Mouse (Mus musculus): ENCODE results near the gene Otog. TPM values are rescaled to one million over a fixed set of nuclear protein-coding genes. Genes with fewer than 3 reads are reported as not detected.
A peak's percentile ranks its signal among the peaks of the same experiment; 100 is the strongest.

Gene Otog
- polyA plus RNA-seq, 1 experiment: not detected

DNA sequence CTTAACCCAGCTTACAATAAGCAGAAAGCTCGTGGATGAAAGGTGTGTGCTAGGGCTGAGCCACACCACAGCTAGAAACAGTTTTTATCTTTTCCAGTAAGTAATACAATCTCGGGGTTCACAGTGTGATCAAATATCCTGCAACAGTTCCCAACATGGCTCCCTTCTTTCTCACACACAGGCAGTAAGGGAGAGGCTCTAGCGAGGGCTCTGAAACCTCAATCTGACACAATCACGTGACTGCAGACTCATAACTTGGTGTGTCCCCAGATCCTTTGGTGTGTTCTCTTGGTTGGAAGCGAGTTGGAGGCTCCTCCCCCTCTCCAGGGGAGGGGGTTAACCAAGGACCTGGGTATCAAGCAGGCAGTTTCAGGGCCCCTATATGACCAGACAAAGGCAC lies 35.4 kb downstream of the Otog start:
- H3K27ac ChIP-seq (ENCODE audit: insufficient read depth, low read length): no peak overlapping the region
- H3K4me3 ChIP-seq (ENCODE audit: insufficient read depth, low read length): no peak overlapping the region
- H3K4me1 ChIP-seq (ENCODE audit: control insufficient read depth, insufficient read depth, low read length): no peaks in the 10 kb centered on the region
- no peak for TF ChIP-seq POLR2A (IDR thresholded peaks at IDR 0.05; ENCODE audit: low read depth, low read length)
- no peak for TF ChIP-seq CTCF (IDR thresholded peaks at IDR 0.05; ENCODE audit: borderline replicate concordance, insufficient read depth, low read length)

DNA sequence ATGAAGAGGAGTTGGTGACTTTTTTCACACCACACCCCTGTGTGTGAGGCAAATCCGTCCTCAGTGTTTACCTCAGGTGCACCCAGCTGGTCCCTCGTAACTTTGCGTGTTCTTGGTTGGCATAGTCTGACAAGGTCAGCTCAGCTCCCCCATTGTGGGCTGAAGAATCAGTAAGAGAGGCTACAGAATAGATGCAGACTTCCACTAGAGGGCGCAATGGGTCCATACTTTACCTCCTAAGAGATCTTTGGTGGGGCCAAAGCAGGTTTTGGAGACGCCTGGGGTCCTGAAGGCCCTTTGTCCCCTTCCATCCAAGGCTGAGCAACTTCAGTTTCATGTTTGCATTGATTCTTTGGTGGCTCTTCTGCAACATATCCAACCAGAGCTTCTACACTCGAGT lies 39.2 kb downstream of the Otog start:
- H3K4me3 ChIP-seq (ENCODE audit: insufficient read depth, low read length): no peak overlapping the region
- no peaks in the 10 kb centered on the region for H3K4me1 ChIP-seq (ENCODE audit: control insufficient read depth, insufficient read depth, low read length)
- TF ChIP-seq CTCF (IDR thresholded peaks at IDR 0.05; ENCODE audit: borderline replicate concordance, insufficient read depth, low read length) (0 out of 2 replicates have a peak, but pooled peaks have one; percentile 6), POLR2A (IDR thresholded peaks at IDR 0.05; ENCODE audit: low read depth, low read length) (no peak)
- H3K27ac ChIP-seq (ENCODE audit: insufficient read depth, low read length): no peak overlapping the region

DNA sequence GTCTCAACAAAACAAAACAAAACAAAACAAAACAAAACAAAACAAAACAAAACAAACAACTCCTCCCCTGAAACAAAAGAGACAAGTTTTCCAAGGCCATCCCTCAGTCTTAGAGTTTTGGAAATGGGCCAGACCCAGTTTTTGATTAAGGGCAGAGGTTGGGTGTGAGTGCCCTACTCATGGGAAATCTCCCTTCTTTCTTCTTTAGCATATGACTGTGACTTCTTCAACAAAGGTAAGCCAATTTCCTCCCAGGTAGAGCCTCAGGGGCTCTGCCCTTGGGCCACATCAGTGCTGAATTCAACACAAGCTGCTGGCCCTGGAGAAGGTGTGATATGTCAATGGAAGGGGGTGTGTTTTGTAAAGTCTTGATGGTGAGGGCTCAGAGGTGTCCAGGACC lies 40.1 kb downstream of the Otog start:
- TF ChIP-seq POLR2A (IDR thresholded peaks at IDR 0.05; ENCODE audit: low read depth, low read length) (no peak), CTCF (IDR thresholded peaks at IDR 0.05; ENCODE audit: borderline replicate concordance, insufficient read depth, low read length) (no peak)
- H3K4me1 ChIP-seq (ENCODE audit: control insufficient read depth, insufficient read depth, low read length): no peaks in the 10 kb centered on the region
- H3K27ac ChIP-seq (ENCODE audit: insufficient read depth, low read length): no peak overlapping the region
- H3K4me3 ChIP-seq (ENCODE audit: insufficient read depth, low read length): no peak overlapping the region

DNA sequence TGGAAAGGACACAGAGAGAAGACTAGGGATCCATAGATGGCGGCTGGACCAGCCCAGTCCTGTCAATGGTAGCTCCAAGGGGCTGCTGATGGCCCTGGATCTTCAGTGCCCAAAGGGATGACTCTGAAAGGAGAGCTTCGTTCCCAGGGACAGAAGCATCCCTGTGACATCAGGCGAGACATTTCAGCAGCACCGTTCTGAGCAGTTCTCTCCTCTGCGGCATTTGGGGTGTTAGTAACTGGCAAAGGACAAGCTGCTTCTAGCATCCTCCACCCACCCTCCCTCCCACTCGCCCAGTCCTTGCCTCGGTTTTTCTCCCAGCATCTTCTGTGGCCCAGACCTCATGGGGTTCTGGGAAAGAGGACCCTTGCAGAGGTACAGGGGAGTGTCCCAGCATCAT lies 41.5 kb downstream of the Otog start:
- no peak for TF ChIP-seq CTCF (IDR thresholded peaks at IDR 0.05; ENCODE audit: borderline replicate concordance, insufficient read depth, low read length)
- TF ChIP-seq POLR2A (IDR thresholded peaks at IDR 0.05; ENCODE audit: low read depth, low read length): no peak
- Histone ChIP-seq H3K4me1 (ENCODE audit: control insufficient read depth, insufficient read depth, low read length) (no peaks in the 10 kb centered on the region), H3K4me3 (ENCODE audit: insufficient read depth, low read length) (no peak overlapping the region), H3K27ac (ENCODE audit: insufficient read depth, low read length) (no peak overlapping the region)

DNA sequence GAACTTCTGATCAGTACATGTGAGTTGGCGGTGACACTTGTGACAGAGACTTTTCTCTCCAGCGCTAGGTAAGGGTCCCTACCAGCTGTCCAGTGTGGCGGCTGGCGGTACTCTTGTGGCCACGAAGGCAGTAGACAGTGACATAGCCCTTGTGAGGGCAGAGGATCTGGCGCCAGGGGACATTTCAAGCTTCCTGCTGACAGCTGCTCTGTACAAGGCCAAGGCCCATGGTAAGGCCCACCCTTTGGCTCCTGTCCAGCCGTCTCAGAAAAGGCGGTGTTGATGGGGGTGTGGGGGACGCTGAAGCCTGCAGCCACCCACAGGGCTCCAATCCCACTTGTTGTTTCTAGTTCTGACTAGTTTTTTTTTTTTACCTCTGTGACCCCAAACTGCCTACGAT lies 42.9 kb downstream of the Otog start:
- Histone ChIP-seq H3K4me3 (ENCODE audit: insufficient read depth, low read length) (no peak overlapping the region), H3K27ac (ENCODE audit: insufficient read depth, low read length) (no peak overlapping the region), H3K4me1 (ENCODE audit: control insufficient read depth, insufficient read depth, low read length) (no peaks in the 10 kb centered on the region)
- TF ChIP-seq POLR2A (IDR thresholded peaks at IDR 0.05; ENCODE audit: low read depth, low read length) (no peak), CTCF (IDR thresholded peaks at IDR 0.05; ENCODE audit: borderline replicate concordance, insufficient read depth, low read length) (no peak)

DNA sequence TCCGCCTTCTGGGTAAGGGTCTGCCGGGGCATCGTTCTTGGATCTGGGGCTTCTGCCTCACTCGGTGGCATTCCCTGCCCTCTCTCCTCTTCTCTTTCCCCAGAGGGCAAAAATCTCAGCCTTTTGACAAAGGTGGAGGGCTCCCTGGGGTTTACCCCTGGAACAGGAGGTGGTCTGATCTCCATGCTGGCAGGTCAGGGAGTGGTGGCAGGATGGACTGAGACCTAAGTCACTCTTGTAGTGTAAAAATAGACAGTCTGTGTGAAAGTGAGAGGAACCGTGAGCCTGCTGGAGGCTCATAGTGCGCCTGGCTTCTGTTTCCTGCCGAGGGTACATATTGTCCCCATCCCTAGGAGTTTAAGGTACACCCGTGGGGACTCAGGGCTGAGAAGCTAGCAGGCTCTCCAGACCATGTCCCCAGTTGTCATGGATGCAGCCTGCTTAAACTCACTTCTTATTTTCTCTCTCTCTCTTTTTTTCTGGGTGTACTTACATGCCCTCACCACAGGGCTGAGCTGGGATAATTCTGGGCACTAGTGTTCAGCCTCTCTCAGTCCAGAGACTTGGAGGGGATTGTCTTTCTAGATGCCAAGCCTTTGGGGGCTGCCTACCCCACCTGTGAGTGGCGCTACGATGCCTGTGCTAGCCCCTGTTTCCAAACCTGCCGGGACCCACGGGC lies 44.5 kb downstream of the Otog start:
- no peak overlapping the region for H3K4me3 ChIP-seq (ENCODE audit: insufficient read depth, low read length)
- H3K4me1 ChIP-seq (ENCODE audit: control insufficient read depth, insufficient read depth, low read length): no peaks in the 10 kb centered on the region
- TF ChIP-seq POLR2A (IDR thresholded peaks at IDR 0.05; ENCODE audit: low read depth, low read length): no peak
- TF ChIP-seq CTCF (IDR thresholded peaks at IDR 0.05; ENCODE audit: borderline replicate concordance, insufficient read depth, low read length): no peak
- H3K27ac ChIP-seq (ENCODE audit: insufficient read depth, low read length): no peak overlapping the region

DNA sequence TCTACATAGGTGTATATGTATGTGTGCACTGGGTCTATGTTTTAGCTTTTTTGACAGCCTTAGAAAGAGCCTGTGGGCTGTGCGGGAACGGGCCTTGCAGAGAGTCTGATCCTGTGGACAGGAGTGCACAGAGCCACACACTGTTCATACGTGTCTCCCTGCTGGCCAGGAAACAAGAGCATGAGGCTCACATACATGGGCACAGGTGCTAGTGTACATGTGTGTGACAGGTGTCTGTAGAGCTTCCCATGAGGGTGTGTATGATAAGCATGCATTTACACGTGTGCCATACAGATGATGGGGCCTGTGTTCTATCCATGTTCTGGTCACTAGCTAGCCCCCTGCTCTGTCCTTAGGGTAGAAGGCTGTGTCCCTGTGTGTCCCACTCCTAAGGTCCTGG lies 45.6 kb downstream of the Otog start:
- TF ChIP-seq CTCF (IDR thresholded peaks at IDR 0.05; ENCODE audit: borderline replicate concordance, insufficient read depth, low read length) (no peak), POLR2A (IDR thresholded peaks at IDR 0.05; ENCODE audit: low read depth, low read length) (no peak)
- no peak overlapping the region for H3K4me3 ChIP-seq (ENCODE audit: insufficient read depth, low read length)
- H3K4me1 ChIP-seq (ENCODE audit: control insufficient read depth, insufficient read depth, low read length): no peaks in the 10 kb centered on the region
- no peak overlapping the region for H3K27ac ChIP-seq (ENCODE audit: insufficient read depth, low read length)

DNA sequence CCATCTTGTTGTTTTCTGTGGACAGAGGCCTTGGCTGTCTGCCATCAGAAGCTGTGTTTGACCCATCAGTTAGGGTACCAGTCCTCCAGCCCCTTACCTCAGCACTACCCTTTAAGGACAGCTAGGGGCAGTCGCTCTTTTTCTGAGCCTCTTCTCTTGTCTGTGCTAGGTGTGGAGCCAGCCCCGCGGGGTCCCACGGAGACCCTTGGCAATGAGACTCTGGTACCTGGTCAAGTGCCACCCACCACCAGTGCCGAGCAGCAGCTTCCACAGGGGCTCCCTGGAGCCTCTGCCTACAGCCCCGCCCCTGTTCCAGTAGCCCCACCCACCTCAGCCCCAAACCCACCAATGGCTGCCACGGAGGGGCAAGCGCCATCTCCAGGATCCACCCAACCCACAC lies 46.3 kb downstream of the Otog start:
- Histone ChIP-seq H3K4me1 (ENCODE audit: control insufficient read depth, insufficient read depth, low read length) (no peaks in the 10 kb centered on the region), H3K27ac (ENCODE audit: insufficient read depth, low read length) (no peak overlapping the region), H3K4me3 (ENCODE audit: insufficient read depth, low read length) (no peak overlapping the region)
- TF ChIP-seq CTCF (IDR thresholded peaks at IDR 0.05; ENCODE audit: borderline replicate concordance, insufficient read depth, low read length): no peak

DNA sequence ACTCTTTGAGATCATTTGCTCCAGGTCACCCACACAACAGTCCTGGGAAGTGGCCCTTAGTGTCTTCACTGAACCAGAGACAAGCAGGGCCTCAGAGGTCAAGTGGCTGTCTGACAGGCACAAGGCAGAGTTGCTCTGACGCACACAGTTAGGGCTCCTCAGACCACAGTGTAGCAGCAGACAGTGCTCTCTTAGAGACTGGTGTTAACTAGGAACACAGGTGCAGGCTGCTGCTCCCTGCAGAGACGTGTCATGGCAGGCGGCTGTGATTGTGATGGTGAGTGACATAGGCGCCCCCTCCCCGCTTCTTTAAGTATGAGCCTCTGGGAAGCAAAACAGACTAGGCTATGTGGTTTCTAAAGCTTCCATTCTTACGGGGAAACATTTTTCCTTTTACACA lies 55.5 kb downstream of the Otog start:
- TF ChIP-seq POLR2A (IDR thresholded peaks at IDR 0.05; ENCODE audit: low read depth, low read length) (no peak), CTCF (IDR thresholded peaks at IDR 0.05; ENCODE audit: borderline replicate concordance, insufficient read depth, low read length) (no peak)
- no peaks in the 10 kb centered on the region for H3K4me1 ChIP-seq (ENCODE audit: control insufficient read depth, insufficient read depth, low read length)
- no peak overlapping the region for H3K27ac ChIP-seq (ENCODE audit: insufficient read depth, low read length)

DNA sequence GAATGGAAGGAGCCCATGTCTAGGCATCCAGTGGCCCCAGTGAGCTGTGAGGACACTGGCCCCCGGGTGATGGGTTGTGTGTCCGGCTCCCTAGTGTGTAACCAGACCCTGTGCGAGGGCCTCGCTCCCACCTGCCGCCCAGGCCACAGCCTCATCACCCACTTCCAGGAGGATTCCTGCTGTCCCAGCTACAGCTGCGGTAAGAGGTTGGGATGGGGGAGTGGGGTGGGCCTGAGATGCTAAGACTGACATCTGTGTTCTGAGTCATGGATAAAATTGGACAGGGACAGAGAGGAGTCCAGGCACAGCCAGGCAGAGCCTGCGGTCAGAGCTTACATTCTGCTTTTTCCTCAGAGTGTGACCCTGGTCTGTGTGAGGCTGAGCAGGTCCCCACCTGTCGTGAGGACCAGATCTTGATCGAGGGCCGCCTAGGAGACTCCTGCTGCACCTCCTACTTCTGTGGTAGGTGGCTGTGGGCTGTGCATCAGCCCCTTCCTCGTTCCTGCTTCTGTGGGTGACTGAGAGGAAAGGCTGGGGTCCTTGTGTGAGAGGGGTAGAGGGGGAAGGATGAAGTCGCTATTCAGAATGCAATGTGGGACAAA lies 60.3 kb downstream of the Otog start:
- TF ChIP-seq POLR2A (IDR thresholded peaks at IDR 0.05; ENCODE audit: low read depth, low read length) (no peak), CTCF (IDR thresholded peaks at IDR 0.05; ENCODE audit: borderline replicate concordance, insufficient read depth, low read length) (no peak)
- H3K4me3 ChIP-seq (ENCODE audit: insufficient read depth, low read length): no peak overlapping the region

More for the DNA sequence above, 55.5 kb downstream of the Otog start:
- no peak overlapping the region for H3K4me3 ChIP-seq (ENCODE audit: insufficient read depth, low read length)

More for the DNA sequence above, 60.3 kb downstream of the Otog start:
- Histone ChIP-seq H3K27ac (ENCODE audit: insufficient read depth, low read length) (no peak overlapping the region), H3K4me1 (ENCODE audit: control insufficient read depth, insufficient read depth, low read length) (no peaks in the 10 kb centered on the region)

Data from embryonic fibroblast, embryonic 13.5 days (primary cell).